In the genomic region with DNA sequence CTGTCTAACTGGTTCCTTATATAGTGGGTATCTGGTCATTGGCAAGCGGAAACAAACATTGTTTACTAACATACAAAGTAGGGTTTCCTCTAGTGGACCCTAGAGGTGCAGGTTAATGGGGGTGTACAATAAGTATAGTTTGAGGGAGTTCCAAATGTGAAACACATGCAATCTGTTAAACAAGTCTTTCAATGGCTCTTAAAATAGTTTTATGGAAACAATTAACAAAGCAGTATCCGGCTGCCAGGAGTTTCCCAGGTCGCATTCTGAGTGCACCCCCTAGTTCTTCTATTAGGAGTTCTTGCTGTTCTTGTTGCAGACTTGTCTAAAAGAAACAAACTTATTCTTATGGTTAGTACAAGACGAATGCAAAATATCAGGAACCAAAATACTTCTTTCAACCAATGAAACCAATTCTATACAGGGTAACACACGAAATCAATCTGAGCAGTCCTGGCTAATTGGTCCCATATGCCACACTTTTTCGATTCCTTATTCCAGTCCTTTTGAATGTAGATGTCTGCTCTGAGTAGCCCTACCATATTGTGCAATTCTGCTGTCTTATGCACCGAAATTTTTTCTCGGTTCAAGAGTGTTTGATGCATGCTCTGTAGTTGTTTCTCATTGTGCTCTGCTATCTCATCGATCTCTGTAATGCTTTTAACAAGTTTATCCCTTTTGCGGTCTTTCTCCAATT, we compare ENCODE assay signal across 38 mouse cellular contexts. TPM values are rescaled to one million over a fixed set of nuclear protein-coding genes. Genes with fewer than 3 reads are reported as not detected.
A peak's percentile ranks its signal among the peaks of the same experiment; 100 is the strongest.
DNase-seq lines count a peak whose midpoint lies in the region; ATAC-seq lines count a peak whose summit lies in the region.
"Had no signal": no experiment of that assay in that cellular context is flagged by ENCODE, and none has a peak within 500 bp of the region (broad histone marks: within the 10 kb centered on the region; RNA-seq: fewer than 3 reads in every experiment).

No protein-coding gene starts in this region.

- peak overlapping the region; percentile 55; the same call in 1 of the 2 replicates for H3K27ac ChIP-seq in embryonic facial prominence, embryonic 12.5 days
- peak overlapping the region; percentile 79 for H3K27ac ChIP-seq in limb, embryonic 10.5 days
- H3K27ac ChIP-seq: embryonic facial prominence, embryonic 15.5 days; forebrain, embryonic 12.5 days; hindbrain, embryonic 10.5 days; hindbrain, embryonic 15.5 days; liver, embryonic 14.5 days; midbrain, embryonic 15.5 days; neural tube, embryonic 15.5 days had no signal

- H3K4me1 ChIP-seq in embryonic facial prominence, embryonic 12.5 days = peaks cover 10% of the 10 kb centered on the region; the same call in 1 of the 2 replicates
- H3K4me1 ChIP-seq in limb, embryonic 10.5 days = peaks cover 43% of the 10 kb centered on the region
- H3K4me1 ChIP-seq: heart, embryonic 12.5 days; neural tube, embryonic 15.5 days had no signal

- DNase-seq in heart, adult 11 months = peak; percentile 27
- DNase-seq in heart, postnatal 25 days (ENCODE audit: low spot score) = no peak
- no peak for DNase-seq in limb, embryonic 10.5 days (ENCODE audit: low spot score)
- no peak for DNase-seq in thymus, postnatal 0 days (ENCODE audit: low spot score)
- no peak for DNase-seq in gastrocnemius, postnatal 14 days
- DNase-seq in layer of hippocampus, postnatal 25 days (ENCODE audit: extremely low spot score in 1 of 2, low spot score in 1 of 2) = no peak
- DNase-seq: adrenal gland, postnatal 10 days; cerebellum, adult 11 months; cerebellum, adult 9-10 months; cerebellum, postnatal 36 days; forebrain, postnatal 0 days; gastrocnemius, postnatal 25 days; heart, adult 18-20 months; kidney, adult 18-20 months; kidney, postnatal 4 days; liver; lung, adult 2 months; lung, postnatal 14 days; retina, postnatal 1 day; spleen, adult 18-20 months; thymus, postnatal 25 days had no signal

- intact Hi-C loops in heart, postnatal 25 days (cut with DNase I) = loop anchor here (5.0 kb wide), 2 partner anchors 390 to 430 kb away; no protein-coding TSS in a partner anchor
- intact Hi-C loops in gastrocnemius, postnatal 14 days (cut with DNase I; ENCODE audit: low total_unique reads) = no loop called here

- no peaks in the 10 kb centered on the region for H3K36me3 ChIP-seq in embryonic facial prominence, embryonic 12.5 days
- H3K36me3 ChIP-seq in limb, embryonic 10.5 days = no peaks in the 10 kb centered on the region
- H3K36me3 ChIP-seq: embryonic facial prominence, embryonic 15.5 days; forebrain, embryonic 12.5 days; G1E; heart, embryonic 12.5 days; hindbrain, embryonic 10.5 days; hindbrain, embryonic 15.5 days; midbrain, embryonic 15.5 days; neural tube, embryonic 15.5 days had no signal

- H3K9ac ChIP-seq in embryonic facial prominence, embryonic 12.5 days = no peak overlapping the region
- H3K9ac ChIP-seq: embryonic facial prominence, embryonic 15.5 days; forebrain, embryonic 12.5 days; forebrain, postnatal 0 days; heart, embryonic 12.5 days; hindbrain, embryonic 15.5 days; liver, embryonic 14.5 days; midbrain, embryonic 15.5 days; neural tube, embryonic 15.5 days had no signal

- H3K4me2 ChIP-seq in embryonic facial prominence, embryonic 12.5 days (replicated peaks) = 0 out of 2 replicates have a peak overlapping the region, but pooled peaks have one; percentile 4
- H3K4me2 ChIP-seq: embryonic facial prominence, embryonic 15.5 days; forebrain, embryonic 12.5 days; heart, embryonic 12.5 days; hindbrain, embryonic 15.5 days; midbrain, embryonic 15.5 days; neural tube, embryonic 15.5 days had no signal

- H3K4me3 ChIP-seq in embryonic facial prominence, embryonic 12.5 days = no peak overlapping the region
- H3K4me3 ChIP-seq in limb, embryonic 10.5 days = peak overlapping the region; percentile 10; the same call in 1 of the 2 replicates
- H3K4me3 ChIP-seq: embryonic facial prominence, embryonic 15.5 days; forebrain, embryonic 12.5 days; heart, embryonic 12.5 days; hindbrain, embryonic 10.5 days; hindbrain, embryonic 15.5 days; midbrain, embryonic 15.5 days; neural tube, embryonic 15.5 days had no signal

- H3K27me3 ChIP-seq in embryonic facial prominence, embryonic 12.5 days = no peaks in the 10 kb centered on the region
- H3K27me3 ChIP-seq in limb, embryonic 10.5 days (ENCODE audit: low read depth, poor library complexity, severe bottlenecking) = peaks cover 9% of the 10 kb centered on the region; the same call in 1 of the 2 replicates
- H3K27me3 ChIP-seq: hindbrain, embryonic 15.5 days; midbrain, embryonic 15.5 days; neural tube, embryonic 15.5 days had no signal

- no peak for ATAC-seq in embryonic facial prominence, embryonic 12.5 days (ENCODE audit: insufficient number of reproducible peaks, insufficient read depth, low FRiP score, low TSS enrichment)
- ATAC-seq: forebrain, postnatal 0 days; midbrain, embryonic 15.5 days; Patski had no signal

- H3K9me3 ChIP-seq in embryonic facial prominence, embryonic 12.5 days = no peaks in the 10 kb centered on the region
- H3K9me3 ChIP-seq in limb, embryonic 10.5 days (replicated peaks) = no peaks in the 10 kb centered on the region
- H3K9me3 ChIP-seq: embryonic facial prominence, embryonic 15.5 days; forebrain, embryonic 12.5 days; G1E; heart, embryonic 12.5 days; hindbrain, embryonic 10.5 days; hindbrain, embryonic 15.5 days; midbrain, embryonic 15.5 days; neural tube, embryonic 15.5 days had no signal

- 37% methylated on average over 10 of the region's 10 CpGs for WGBS in embryonic facial prominence, embryonic 12.5 days
- WGBS in limb, embryonic 10.5 days = 46% methylated on average over 10 of the region's 10 CpGs

RNA-seq across cellular contexts. Expression of a gene that starts 10.5 kb away (rescaled TPM):
- not detected for total RNA-seq in heart, postnatal 25 days (2021)
- polyA plus RNA-seq in embryonic facial prominence, embryonic 12.5 days (2016; fragmentation: Nextera tagmentation; extraction: Ambion mirVana) = not detected in 2 replicates
- polyA plus RNA-seq in limb, embryonic 10.5 days (2016; fragmentation: Nextera tagmentation; extraction: Ambion mirVana) = not detected in 2 replicates
- not detected in 2 replicates for polyA plus RNA-seq in thymus, postnatal 0 days (2015; fragmentation: Nextera tagmentation; extraction: Ambion mirVana)
- total RNA-seq in gastrocnemius, postnatal 14 days (2021) = not detected
- not detected for total RNA-seq in layer of hippocampus, postnatal 25 days (2021)
- total RNA-seq: adrenal gland, postnatal 10 days; forebrain, postnatal 0 days; G1E; gastrocnemius, postnatal 25 days; heart, adult 18-20 months; layer of hippocampus, adult 8-10 months; left cerebral cortex, postnatal 10 days had no signal
- polyA plus RNA-seq: embryonic facial prominence, embryonic 15.5 days; forebrain, embryonic 12.5 days; forebrain, postnatal 0 days; G1E; heart, embryonic 12.5 days; heart, postnatal 0 days; hindbrain, embryonic 10.5 days; hindbrain, embryonic 15.5 days; intestine, embryonic 14.5 days; kidney, embryonic 16.5 days; liver, embryonic 14.5 days; lung, adult 2 months; midbrain, embryonic 15.5 days; neural tube, embryonic 15.5 days; Patski; stomach, embryonic 16.5 days had no signal

RNA-seq across cellular contexts. Expression of a gene that starts 10.7 kb away (rescaled TPM):
- 1 to 10 TPM; 2.4 to 2.8 TPM for total RNA-seq in heart, postnatal 25 days (2021)
- 16.9 and 18.7 TPM in 2 replicates for polyA plus RNA-seq in embryonic facial prominence, embryonic 12.5 days (2016; fragmentation: Nextera tagmentation; extraction: Ambion mirVana)
- 11.8 and 15.7 TPM in 2 replicates for polyA plus RNA-seq in limb, embryonic 10.5 days (2016; fragmentation: Nextera tagmentation; extraction: Ambion mirVana)
- polyA plus RNA-seq in thymus, postnatal 0 days (2015; fragmentation: Nextera tagmentation; extraction: Ambion mirVana) = 3.0 and 3.2 TPM in 2 replicates
- total RNA-seq in gastrocnemius, postnatal 14 days (2021) = 1 to 10 TPM; 1.7 TPM
- 10 to 100 TPM; 15.5 to 19.2 TPM for total RNA-seq in layer of hippocampus, postnatal 25 days (2021)
- polyA plus RNA-seq: G1E had no signal

RNA-seq across cellular contexts. Expression of a gene that starts 46.9 kb away (rescaled TPM):
- 1 to 10 TPM; 1.6 to 2.3 TPM for total RNA-seq in heart, postnatal 25 days (2021)
- polyA plus RNA-seq in embryonic facial prominence, embryonic 12.5 days (2016; fragmentation: Nextera tagmentation; extraction: Ambion mirVana) = 38.0 and 40.4 TPM in 2 replicates
- 22.4 and 29.8 TPM in 2 replicates for polyA plus RNA-seq in limb, embryonic 10.5 days (2016; fragmentation: Nextera tagmentation; extraction: Ambion mirVana)
- 16.4 and 18.9 TPM in 2 replicates for polyA plus RNA-seq in thymus, postnatal 0 days (2015; fragmentation: Nextera tagmentation; extraction: Ambion mirVana)
- total RNA-seq in gastrocnemius, postnatal 14 days (2021) = 1 to 10 TPM in 1 of 2 experiments, under 1 TPM in 1; 0.95 to 1.8 TPM
- total RNA-seq in layer of hippocampus, postnatal 25 days (2021) = 10 to 100 TPM; 21.9 to 22.8 TPM
- polyA plus RNA-seq: G1E had no signal

Comparison
In these comparisons a context has a peak if more than half of its experiments do, and no peak if none do; other contexts are left out.
1. RNA of a gene that starts 10.7 kb away (total RNA-seq): 15.5 to 19.2 TPM in layer of hippocampus, postnatal 25 days; 2.4 to 2.8 TPM in heart, postnatal 25 days and 1.7 TPM in gastrocnemius, postnatal 14 days; every median in the first group is over 4 times any median in the second.
2. RNA of a gene that starts 46.9 kb away (total RNA-seq): 21.9 to 22.8 TPM in layer of hippocampus, postnatal 25 days; 1.6 to 2.3 TPM in heart, postnatal 25 days and 0.95 to 1.8 TPM in gastrocnemius, postnatal 14 days; every median in the first group is over 4 times any median in the second.